11 mouse cellular contexts compared by ENCODE assay signal in genomic region chr5:129257206-129257605, GRCm38 (mm10).
DNase-seq lines count a peak whose midpoint lies in the region.
"Had no signal": no experiment of that assay in that cellular context is flagged by ENCODE, and none has a peak within 500 bp of the region (broad histone marks: within the 10 kb centered on the region; RNA-seq: fewer than 3 reads in every experiment).

No protein-coding gene starts in this region.

- peak; percentile 9 for DNase-seq in cerebellum, adult 11 months
- no peak for DNase-seq in cerebellum, postnatal 10 days
- peak; percentile 16 for DNase-seq in cerebellum, adult 9-11 months
- DNase-seq in cerebellum, postnatal 14 days = no peak
- no peak for DNase-seq in right cerebral cortex, postnatal 4 days
- DNase-seq: adrenal gland, adult 8-10 months; adrenal gland, postnatal 14 days; adrenal gland, postnatal 36 days; B cell, adult 2 months; cerebellum, adult 8-10 months; forebrain, postnatal 0 days had no signal

Comparison
In these comparisons a context has a peak if more than half of its experiments do, and no peak if none do; other contexts are left out.
1. DNase-seq: peak in cerebellum, adult 11 months (single experiment) and cerebellum, adult 9-11 months (single experiment); none in cerebellum, postnatal 10 days (0 of 2), cerebellum, postnatal 14 days (0 of 2) and right cerebral cortex, postnatal 4 days (single experiment).